Mouse (Mus musculus) embryonic facial prominence, embryonic 12.5 days (tissue): ENCODE measurements at regions not wholly inside any gene's neighbourhood (a gene's known extent, or its start where the extent isn't known, plus 50 kb on each side); places are given as distances from the start of the nearest gene placed in this dataset.

Experiments used
- ATAC-seq: fragments of 200-750 bp; cut with Nextera tagmentation; 2 replicates; pipeline ENCODE4 v1.8.0; 2017; ENCODE audit not compliant: insufficient number of reproducible peaks, insufficient read depth, low FRiP score, low TSS enrichment
- H3K27ac ChIP-seq: fragments of 300-500 bp; sonication (generic); 2 replicates; pipeline ENCODE4 v1.5.1; 2016; ENCODE audit warnings: mild to moderate bottlenecking
- H3K27me3 ChIP-seq: fragments of 300-500 bp; sonication (generic); 2 replicates; pipeline ENCODE4 v1.6.1; 2016; ENCODE audit warnings: mild to moderate bottlenecking, moderate library complexity
- H3K36me3 ChIP-seq: fragments of 300-500 bp; sonication (generic); 2 replicates; pipeline ENCODE4 v1.6.1; 2016; ENCODE audit warnings: mild to moderate bottlenecking
- H3K4me1 ChIP-seq: fragments of 300-500 bp; sonication (generic); 2 replicates; pipeline ENCODE4 v1.6.1; 2016
- H3K4me2 ChIP-seq: fragments of 300-500 bp; sonication (generic); replicated peaks from 2 replicates; pipeline ENCODE4 v1.6.1; 2016; ENCODE audit warnings: mild to moderate bottlenecking, moderate library complexity
- H3K4me3 ChIP-seq: fragments of 300-500 bp; sonication (generic); 2 replicates; pipeline ENCODE4 v1.5.1; 2016; ENCODE audit warnings: mild to moderate bottlenecking
- H3K9ac ChIP-seq: fragments of 300-500 bp; sonication (generic); 2 replicates; pipeline ENCODE4 v1.6.1; 2016; ENCODE audit warnings: mild to moderate bottlenecking, moderate library complexity
- H3K9me3 ChIP-seq: fragments of 300-500 bp; sonication (generic); 2 replicates; pipeline ENCODE4 v1.6.1; 2016; ENCODE audit warnings: mild to moderate bottlenecking, moderate library complexity
- WGBS: fragments of 180-500 bp; shearing (Covaris S2); methylation state at CpG from one replicate; pipeline ENCODE4 v1.1.7; 2016; 5-methylcytosine and 5-hydroxymethylcytosine counted together

- ATAC-seq = no peak
- H3K4me2 ChIP-seq = no peak overlapping the region
- H3K9me3 ChIP-seq = no peaks in the 10 kb centered on the region
- H3K9ac ChIP-seq = no peak overlapping the region
- H3K27ac ChIP-seq = no peak overlapping the region
- no peak overlapping the region for H3K4me3 ChIP-seq
- 89% methylated on average over 9 of the region's 9 CpGs for WGBS
- no peaks in the 10 kb centered on the region for H3K36me3 ChIP-seq
- H3K4me1 ChIP-seq = no peaks in the 10 kb centered on the region
- H3K27me3 ChIP-seq = no peaks in the 10 kb centered on the region
Measured at GRCm38 (mm10) chr13:52327734-52328133, 203.3 kb downstream of the Diras2 start.

- Histone ChIP-seq H3K27me3 (no peaks in the 10 kb centered on the region), H3K9ac (no peak overlapping the region), H3K9me3 (no peaks in the 10 kb centered on the region), H3K4me2 (no peak overlapping the region), H3K36me3 (no peaks in the 10 kb centered on the region), H3K27ac (no peak overlapping the region), H3K4me3 (no peak overlapping the region), H3K4me1 (no peaks in the 10 kb centered on the region)
- no peak for ATAC-seq
- WGBS = 64% methylated on average over 8 of the region's 8 CpGs
Measured at GRCm38 (mm10) chr13:52328766-52329165, 202.3 kb downstream of the Diras2 start.

GRCm38 (mm10) chr13:52331068-52331467 lies 200.0 kb downstream of the Diras2 start:
- Histone ChIP-seq H3K4me2 (no peak overlapping the region), H3K9ac (no peak overlapping the region), H3K4me1 (no peaks in the 10 kb centered on the region), H3K9me3 (no peaks in the 10 kb centered on the region), H3K27me3 (no peaks in the 10 kb centered on the region), H3K4me3 (no peak overlapping the region), H3K27ac (no peak overlapping the region), H3K36me3 (no peaks in the 10 kb centered on the region)
- 82% methylated on average over 5 of the region's 5 CpGs for WGBS
- ATAC-seq = no peak

- Histone ChIP-seq H3K9me3 (no peaks in the 10 kb centered on the region), H3K27ac (no peak overlapping the region), H3K4me2 (no peak overlapping the region), H3K4me3 (no peak overlapping the region), H3K36me3 (no peaks in the 10 kb centered on the region), H3K27me3 (no peaks in the 10 kb centered on the region), H3K9ac (no peak overlapping the region), H3K4me1 (0 out of 2 replicates have a peak, but pooled peaks cover 6% of the 10 kb centered on the region)
- ATAC-seq = no peak
- WGBS = 81% methylated on average over 3 of the region's 3 CpGs
Measured at GRCm38 (mm10) chr13:52334962-52335361, 196.1 kb downstream of the Diras2 start.

- Histone ChIP-seq H3K4me2 (no peak overlapping the region), H3K9ac (no peak overlapping the region), H3K4me3 (no peak overlapping the region), H3K9me3 (no peaks in the 10 kb centered on the region), H3K4me1 (0 out of 2 replicates have a peak, but pooled peaks cover 6% of the 10 kb centered on the region), H3K27ac (no peak overlapping the region), H3K36me3 (no peaks in the 10 kb centered on the region), H3K27me3 (no peaks in the 10 kb centered on the region)
- ATAC-seq = no peak
- WGBS = 66% methylated on average over 7 of the region's 7 CpGs
Measured at GRCm38 (mm10) chr13:52337936-52338335, 193.1 kb downstream of the Diras2 start.

GRCm38 (mm10) chr13:52339156-52339555 lies 191.9 kb downstream of the Diras2 start:
- Histone ChIP-seq H3K27me3 (no peaks in the 10 kb centered on the region), H3K27ac (no peak overlapping the region), H3K9ac (no peak overlapping the region), H3K4me2 (no peak overlapping the region), H3K9me3 (no peaks in the 10 kb centered on the region), H3K4me3 (no peak overlapping the region), H3K4me1 (0 out of 2 replicates have a peak, but pooled peaks cover 6% of the 10 kb centered on the region), H3K36me3 (no peaks in the 10 kb centered on the region)
- ATAC-seq = no peak
- WGBS = 39% methylated on average over 10 of the region's 10 CpGs

GRCm38 (mm10) chr13:52341981-52342380 lies 189.1 kb downstream of the Diras2 start:
- 77% methylated on average over 8 of the region's 8 CpGs for WGBS
- ATAC-seq = no peak
- no peaks in the 10 kb centered on the region for H3K27me3 ChIP-seq

GRCm38 (mm10) chr13:52344383-52344782 lies 186.7 kb downstream of the Diras2 start:
- H3K36me3 ChIP-seq = no peaks in the 10 kb centered on the region
- no peak overlapping the region for H3K4me3 ChIP-seq
- no peaks in the 10 kb centered on the region for H3K27me3 ChIP-seq
- H3K9ac ChIP-seq = no peak overlapping the region
- 0 out of 2 replicates have a peak, but pooled peaks cover 3% of the 10 kb centered on the region for H3K4me1 ChIP-seq
- H3K27ac ChIP-seq = no peak overlapping the region
- no peaks in the 10 kb centered on the region for H3K9me3 ChIP-seq
- no peak overlapping the region for H3K4me2 ChIP-seq
- ATAC-seq = no peak
- WGBS = 62% methylated on average over 2 of the region's 2 CpGs

More at GRCm38 (mm10) chr13:52341981-52342380, 189.1 kb downstream of the Diras2 start:
- no peak overlapping the region for H3K4me2 ChIP-seq
- no peak overlapping the region for H3K9ac ChIP-seq
- no peaks in the 10 kb centered on the region for H3K36me3 ChIP-seq
- H3K27ac ChIP-seq = no peak overlapping the region
- 0 out of 2 replicates have a peak, but pooled peaks cover 6% of the 10 kb centered on the region for H3K4me1 ChIP-seq
- H3K4me3 ChIP-seq = no peak overlapping the region
- no peaks in the 10 kb centered on the region for H3K9me3 ChIP-seq

- H3K9me3 ChIP-seq = no peaks in the 10 kb centered on the region
- H3K4me1 ChIP-seq = no peaks in the 10 kb centered on the region
- ATAC-seq = no peak
- WGBS = 96% methylated on average over 3 of the region's 3 CpGs
- no peaks in the 10 kb centered on the region for H3K27me3 ChIP-seq
- H3K4me3 ChIP-seq = no peak overlapping the region
- no peak overlapping the region for H3K27ac ChIP-seq
- no peaks in the 10 kb centered on the region for H3K36me3 ChIP-seq
- no peak overlapping the region for H3K9ac ChIP-seq
- no peak overlapping the region for H3K4me2 ChIP-seq
Measured at GRCm38 (mm10) chr13:52344853-52345252, 186.2 kb downstream of the Diras2 start.

GRCm38 (mm10) chr13:52345375-52346026 lies 185.6 kb downstream of the Diras2 start:
- no peaks in the 10 kb centered on the region for H3K36me3 ChIP-seq
- WGBS = 63% methylated on average over 13 of the region's 13 CpGs
- no peak overlapping the region for H3K4me3 ChIP-seq
- H3K9ac ChIP-seq = no peak overlapping the region
- no peak overlapping the region for H3K27ac ChIP-seq
- no peaks in the 10 kb centered on the region for H3K4me1 ChIP-seq
- H3K27me3 ChIP-seq = no peaks in the 10 kb centered on the region
- H3K4me2 ChIP-seq = no peak overlapping the region
- H3K9me3 ChIP-seq = no peaks in the 10 kb centered on the region
- no peak for ATAC-seq

- Histone ChIP-seq H3K4me1 (no peaks in the 10 kb centered on the region), H3K9me3 (no peaks in the 10 kb centered on the region), H3K27me3 (no peaks in the 10 kb centered on the region), H3K9ac (no peak overlapping the region), H3K4me2 (no peak overlapping the region), H3K36me3 (no peaks in the 10 kb centered on the region), H3K4me3 (no peak overlapping the region), H3K27ac (no peak overlapping the region)
- 86% methylated on average over 5 of the region's 5 CpGs for WGBS
- no peak for ATAC-seq
Measured at GRCm38 (mm10) chr13:52346027-52346375, 185.1 kb downstream of the Diras2 start.

- Histone ChIP-seq H3K9me3 (no peaks in the 10 kb centered on the region), H3K4me2 (no peak overlapping the region), H3K27me3 (0 out of 2 replicates have a peak, but pooled peaks cover 2% of the 10 kb centered on the region), H3K4me1 (no peaks in the 10 kb centered on the region), H3K36me3 (no peaks in the 10 kb centered on the region), H3K27ac (no peak overlapping the region), H3K9ac (no peak overlapping the region), H3K4me3 (no peak overlapping the region)
- WGBS = 56% methylated on average over 2 of the region's 2 CpGs
- ATAC-seq = no peak
Measured at GRCm38 (mm10) chr13:52347631-52348030, 183.4 kb downstream of the Diras2 start.
